Mouse (Mus musculus): ENCODE data around the gene Vps37b. TPM values are rescaled to one million over a fixed set of nuclear protein-coding genes. Genes with fewer than 3 reads are reported as not detected.

Vps37b gene
- total RNA-seq, 2 experiments from 2014 or later: 4.1 to 6.2 TPM

DNA sequence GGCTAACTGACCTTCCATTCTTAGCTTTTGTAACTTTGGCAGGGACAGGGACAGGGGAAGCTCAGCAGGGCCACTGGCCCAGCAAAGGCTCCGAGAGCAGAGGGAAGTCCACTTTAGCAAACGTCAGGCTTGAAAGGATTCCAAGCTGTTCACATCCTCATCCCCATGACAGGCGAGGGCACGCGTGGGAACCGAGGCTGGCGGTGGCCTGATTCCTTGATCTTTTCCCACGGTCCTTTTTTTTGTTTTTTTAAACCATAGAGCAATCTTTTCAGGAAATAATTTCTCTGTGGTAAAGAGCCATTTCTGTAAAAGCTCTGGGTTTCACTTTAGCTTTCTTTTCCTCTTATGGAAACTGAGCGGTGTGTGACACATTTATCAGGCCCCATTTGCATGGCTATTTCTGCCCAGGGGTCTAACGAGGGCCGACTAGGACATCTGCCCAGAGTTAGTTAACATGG lies 17.2 kb downstream of the Vps37b start:
- intact Hi-C loops (cut with DNase I): loop anchor here (5.0 kb wide), 1 partner anchor 37 kb away; no protein-coding TSS in a partner anchor
- DNase-seq: no peak
- peak overlapping the region; percentile 51 for H3K4me3 ChIP-seq
- peak overlapping the region; percentile 79 for H3K27ac ChIP-seq
- TF ChIP-seq CTCF (IDR thresholded peaks at IDR 0.05): no peak

DNA sequence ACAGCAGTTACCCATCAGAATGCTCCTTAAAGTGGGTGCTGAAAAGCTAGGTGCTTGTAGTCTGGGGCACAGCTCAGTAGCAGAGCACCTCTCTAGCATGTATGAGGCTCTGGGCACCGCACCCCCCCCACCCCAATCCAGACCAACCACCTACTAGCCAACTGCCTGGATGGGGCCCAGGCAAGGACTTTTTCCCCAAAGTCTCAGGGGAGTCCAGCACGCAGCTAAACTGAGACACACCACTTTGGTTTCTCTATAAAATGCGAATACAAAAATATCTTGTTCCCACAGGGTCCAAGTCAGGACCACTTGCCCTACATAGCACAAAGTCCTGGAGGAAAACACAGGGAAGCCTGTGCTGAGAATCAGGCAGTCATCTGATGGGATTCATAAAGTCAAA lies 17.9 kb downstream of the Vps37b start:
- intact Hi-C loops (cut with DNase I): no loop called here
- Histone ChIP-seq H3K27ac (peak overlapping the region; percentile 79), H3K4me3 (no peak overlapping the region)
- TF ChIP-seq CTCF (IDR thresholded peaks at IDR 0.05): no peak
- no peak for DNase-seq

DNA sequence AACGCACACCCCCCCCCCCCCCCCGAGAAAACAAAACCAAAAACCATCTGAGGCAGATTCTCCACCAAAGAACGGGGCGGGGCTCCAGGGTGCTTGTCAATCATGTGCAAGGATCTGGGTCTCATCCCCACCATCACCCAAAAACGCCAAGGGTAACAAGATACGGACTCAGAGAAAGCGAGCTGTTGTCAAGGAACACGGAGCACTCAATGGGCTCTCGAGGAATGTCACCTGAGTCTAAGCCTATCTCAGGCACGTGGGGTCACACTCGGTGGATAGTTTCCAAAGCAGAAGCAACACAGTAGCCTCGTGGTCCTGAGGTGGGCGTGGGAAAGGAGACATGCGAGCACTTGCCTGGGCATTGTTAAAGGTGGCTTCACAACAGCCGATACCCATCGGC lies 18.3 kb downstream of the Vps37b start:
- no peak overlapping the region for H3K4me3 ChIP-seq
- no peak for DNase-seq
- intact Hi-C loops (cut with DNase I): no loop called here
- TF ChIP-seq CTCF (IDR thresholded peaks at IDR 0.05): no peak
- peak overlapping the region; percentile 79 for H3K27ac ChIP-seq

GRCm38 (mm10) chr5:124012885-124013284 lies 19.2 kb downstream of the Vps37b start:
- intact Hi-C loops (cut with DNase I): no loop called here
- no peak overlapping the region for H3K4me3 ChIP-seq
- peak overlapping the region; percentile 79 for H3K27ac ChIP-seq
- no peak for TF ChIP-seq CTCF (IDR thresholded peaks at IDR 0.05)
- DNase-seq: no peak

DNA sequence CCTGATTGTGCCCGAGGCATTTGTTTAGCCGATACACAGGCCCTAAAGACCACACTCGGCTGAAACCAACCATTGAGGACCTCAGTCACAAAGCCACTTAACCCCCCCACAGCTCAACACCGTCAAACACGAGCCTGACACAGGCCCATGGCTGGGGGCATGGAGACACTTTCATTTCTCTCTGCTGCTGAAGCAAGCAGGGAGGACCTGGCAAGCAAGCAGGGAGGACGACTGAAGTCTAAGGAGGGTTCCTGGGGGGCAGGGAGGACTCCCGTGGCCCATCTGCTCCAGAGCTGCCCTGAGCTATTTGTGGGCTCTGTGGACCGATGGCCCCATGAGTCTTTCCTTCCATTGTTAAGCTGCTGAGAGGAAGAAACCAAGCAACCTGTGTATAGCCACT lies 20.1 kb downstream of the Vps37b start:
- TF ChIP-seq CTCF (IDR thresholded peaks at IDR 0.05): no peak
- Histone ChIP-seq H3K27ac (peak overlapping the region; percentile 79), H3K4me3 (peak overlapping the region; percentile 49)
- intact Hi-C loops (cut with DNase I): no loop called here
- DNase-seq: no peak

- no peak for TF ChIP-seq CTCF (IDR thresholded peaks at IDR 0.05)
- peak overlapping the region; percentile 79 for H3K27ac ChIP-seq
- DNase-seq: peak; percentile 66
- peak overlapping the region; percentile 49 for H3K4me3 ChIP-seq
- intact Hi-C loops (cut with DNase I): no loop called here
Observed at GRCm38 (mm10) chr5:124010910-124011655, 21.0 kb downstream of the Vps37b start.

DNA sequence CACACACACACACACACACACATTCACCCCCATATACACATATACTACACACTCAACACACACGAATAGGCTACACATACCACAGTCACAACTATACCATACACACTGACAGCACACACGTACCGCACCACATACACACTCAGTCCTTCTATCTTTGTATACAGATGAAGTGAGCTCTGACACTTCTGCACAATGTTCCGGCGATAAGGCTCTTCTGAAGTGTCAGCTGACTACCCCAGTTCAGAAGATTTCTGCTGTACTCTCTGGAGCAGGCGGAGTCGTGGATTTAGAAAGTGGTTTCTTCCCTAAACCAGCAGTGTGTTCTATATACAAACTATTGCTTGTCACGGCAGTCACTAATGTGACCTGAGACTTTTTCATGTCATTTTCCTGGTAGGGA lies 22.0 kb downstream of the Vps37b start:
- DNase-seq: no peak
- Histone ChIP-seq H3K27ac (peak overlapping the region; percentile 79; the same call in 1 of the 2 replicates), H3K4me3 (no peak overlapping the region)
- intact Hi-C loops (cut with DNase I): no loop called here
- no peak for TF ChIP-seq CTCF (IDR thresholded peaks at IDR 0.05)

GRCm38 (mm10) chr5:124006891-124007491 lies 25.1 kb downstream of the Vps37b start:
- H3K27ac ChIP-seq: peak overlapping the region; percentile 44
- H3K4me3 ChIP-seq: no peak overlapping the region
- intact Hi-C loops (cut with DNase I): no loop called here
- TF ChIP-seq CTCF (IDR thresholded peaks at IDR 0.05): no peak
- DNase-seq: peak; percentile 74

DNA sequence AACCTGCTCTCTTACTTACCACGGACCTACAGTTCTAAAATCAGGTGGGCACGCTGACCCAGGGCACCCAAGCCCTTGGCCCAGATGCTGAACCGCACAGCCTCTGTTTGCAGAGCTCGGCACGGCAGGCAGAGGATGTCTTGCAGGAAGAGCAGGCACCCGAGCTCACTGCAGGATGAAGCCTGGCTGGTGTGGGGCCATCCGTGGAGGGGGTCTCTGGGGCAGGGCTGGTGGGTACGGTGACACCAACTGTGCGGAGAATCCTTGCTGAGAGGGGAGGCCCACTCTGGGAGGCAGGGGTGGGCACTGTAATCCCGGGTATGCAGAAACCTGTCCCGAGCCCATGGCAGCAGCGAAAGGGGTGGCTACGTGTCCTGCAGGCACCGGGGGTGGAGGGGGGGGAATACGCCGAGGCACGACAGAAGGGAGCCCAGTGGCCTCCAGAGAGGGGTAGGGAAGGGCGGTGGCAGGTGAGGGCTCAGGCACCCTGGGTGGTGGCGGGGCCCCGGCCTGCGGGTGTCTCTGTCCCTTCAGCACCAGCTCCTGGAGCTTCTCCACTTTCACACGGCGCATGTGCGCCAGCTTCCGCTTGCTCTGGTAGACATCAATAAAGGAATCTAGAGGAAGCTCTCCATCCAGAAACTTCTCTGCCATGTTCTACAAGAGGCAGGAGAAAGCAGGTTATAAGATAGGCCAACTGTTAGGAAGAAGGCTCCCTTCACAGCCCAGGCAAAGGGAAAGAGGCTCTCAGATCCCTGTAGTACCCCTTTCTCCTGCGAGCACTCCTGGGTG lies 25.8 kb downstream of the Vps37b start:
- DNase-seq: peak; percentile 55
- no peak overlapping the region for H3K4me3 ChIP-seq
- peak overlapping the region; percentile 44; the same call in 1 of the 2 replicates for H3K27ac ChIP-seq
- intact Hi-C loops (cut with DNase I): no loop called here
- TF ChIP-seq CTCF (IDR thresholded peaks at IDR 0.05): no peak

DNA sequence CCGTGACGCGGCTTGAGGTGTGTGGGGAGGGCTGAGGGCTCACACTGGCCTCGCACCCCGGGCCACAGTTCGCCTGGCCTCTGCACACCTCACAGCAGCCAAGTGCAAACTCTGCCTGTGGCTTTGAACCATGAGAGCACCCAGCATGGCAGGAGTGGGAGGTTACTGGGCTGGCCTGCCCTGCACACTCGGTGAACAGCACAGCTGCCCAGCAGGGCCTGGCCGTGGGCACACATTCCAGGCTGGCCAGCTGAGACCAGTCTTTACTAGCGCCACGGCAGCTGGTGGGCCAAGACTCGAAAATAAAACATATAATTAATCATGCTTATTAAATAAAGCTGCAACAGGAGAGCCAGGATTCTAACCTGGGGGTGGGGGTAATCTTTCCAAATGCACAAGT lies 26.5 kb downstream of the Vps37b start:
- no peak for DNase-seq
- H3K4me3 ChIP-seq: no peak overlapping the region
- intact Hi-C loops (cut with DNase I): no loop called here
- no peak overlapping the region for H3K27ac ChIP-seq
- TF ChIP-seq CTCF (IDR thresholded peaks at IDR 0.05): no peak

DNA sequence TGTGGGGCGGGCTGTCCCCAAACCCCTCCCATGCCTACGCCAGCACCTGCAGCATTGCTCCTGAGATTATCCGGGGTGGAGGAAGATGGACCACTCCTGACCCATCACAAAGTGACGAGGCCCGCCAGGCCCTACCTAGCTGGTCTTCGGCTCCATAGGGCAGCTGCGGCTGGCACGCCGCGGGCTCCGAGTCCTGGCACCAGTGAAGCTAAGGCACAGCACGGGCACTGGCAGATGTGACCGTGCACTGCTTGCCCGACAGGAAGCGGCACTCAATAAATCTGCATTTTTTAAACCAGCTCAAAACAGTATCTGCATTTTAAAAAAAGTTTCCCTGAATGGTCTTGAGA lies 26.9 kb downstream of the Vps37b start:
- TF ChIP-seq CTCF (IDR thresholded peaks at IDR 0.05): no peak
- no peak for DNase-seq
- Histone ChIP-seq H3K27ac (no peak overlapping the region), H3K4me3 (no peak overlapping the region)
- intact Hi-C loops (cut with DNase I): no loop called here

GRCm38 (mm10) chr5:124004356-124005150 lies 27.5 kb downstream of the Vps37b start:
- intact Hi-C loops (cut with DNase I): no loop called here
- no peak for DNase-seq
- Histone ChIP-seq H3K4me3 (no peak overlapping the region), H3K27ac (no peak overlapping the region)
- TF ChIP-seq CTCF (IDR thresholded peaks at IDR 0.05): no peak

Measured in gastrocnemius, adult 2 months (tissue).